ENCODE assay signal across 11 mouse cellular contexts in the genomic region with DNA sequence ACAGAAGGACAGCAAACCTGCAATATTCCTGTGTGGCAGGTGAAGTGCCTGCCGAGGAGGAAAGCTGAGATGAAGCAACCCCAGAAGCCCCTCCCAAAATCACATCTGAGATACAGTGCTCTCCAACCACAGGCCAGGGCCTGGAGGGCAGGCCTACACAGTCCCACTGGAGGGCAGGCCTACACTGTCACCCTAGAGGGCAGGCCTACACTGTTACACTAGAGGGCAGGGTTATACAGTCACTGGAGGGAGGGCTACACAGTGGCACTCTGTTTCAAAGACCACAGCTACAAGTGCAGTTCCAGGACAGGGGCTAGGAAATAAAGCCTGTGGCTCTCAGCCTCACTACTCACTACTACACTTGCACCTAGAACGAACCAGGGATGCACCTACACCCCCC. TPM values are rescaled to one million over a fixed set of nuclear protein-coding genes. Genes with fewer than 3 reads are reported as not detected.
A peak's percentile ranks its signal among the peaks of the same experiment; 100 is the strongest.
DNase-seq lines count a peak whose midpoint lies in the region; ATAC-seq and TF ChIP-seq lines count a peak whose summit lies in the region.
"Had no signal": no experiment of that assay in that cellular context is flagged by ENCODE, and none has a peak within 500 bp of the region (broad histone marks: within the 10 kb centered on the region; RNA-seq: fewer than 3 reads in every experiment).

No protein-coding gene starts in this region.

- peak; percentile 56 for ATAC-seq in liver, embryonic 14.5 days (ENCODE audit: insufficient read depth)
- ATAC-seq: forebrain, embryonic 14.5 days had no signal

- no peak overlapping the region for H3K4me2 ChIP-seq in CH12.LX (ENCODE audit: insufficient read depth, low read depth, poor library complexity, severe bottlenecking)
- H3K4me2 ChIP-seq in liver, embryonic 14.5 days (ENCODE audit: low read depth) = no peak overlapping the region
- H3K4me2 ChIP-seq: heart, embryonic 13.5 days; lung, embryonic 15.5 days had no signal

- no peak overlapping the region for H3K4me3 ChIP-seq in kidney, adult 2 months (ENCODE audit: insufficient read depth, low read depth, low read length)
- H3K4me3 ChIP-seq in CH12.LX (replicated peaks in 1 of 3; ENCODE audit: low read depth in 2 of 3, low read length in 2 of 3, poor library complexity in 1 of 3) = no peak overlapping the region
- no peak overlapping the region for H3K4me3 ChIP-seq in liver, embryonic 14.5 days (ENCODE audit: insufficient read depth in 1 of 2, low read depth in 2 of 2, low read length in 2 of 2)
- H3K4me3 ChIP-seq: heart, embryonic 13.5 days; lung, embryonic 15.5 days had no signal

- 75% methylated on average over 2 of the region's 2 CpGs for WGBS in kidney, adult 2 months
- WGBS in liver, embryonic 14.5 days (ENCODE audit: insufficient replicate concordance) = 51% methylated on average over 2 of the region's 2 CpGs

- dilution Hi-C loops in CH12.LX (cut with MboI; ENCODE audit: extremely low pct_ligation_motif_present, extremely low pct_unique_long_range_greater_than_20kb, low sequenced_read_pairs) = no loop called here

- H3K9ac ChIP-seq in CH12.LX (ENCODE audit: insufficient read depth, low read depth) = no peak overlapping the region
- no peak overlapping the region for H3K9ac ChIP-seq in liver, embryonic 14.5 days (replicated peaks)
- H3K9ac ChIP-seq: heart, embryonic 13.5 days; lung, embryonic 15.5 days had no signal

- H3K9me3 ChIP-seq in CH12.LX (replicated peaks; ENCODE audit: low read length) = no peaks in the 10 kb centered on the region
- no peaks in the 10 kb centered on the region for H3K9me3 ChIP-seq in liver, embryonic 14.5 days (ENCODE audit: control insufficient read depth, low read length)
- H3K9me3 ChIP-seq: heart, embryonic 13.5 days; lung, embryonic 15.5 days had no signal

- H3K27me3 ChIP-seq in kidney, adult 2 months (replicated peaks; ENCODE audit: control insufficient read depth, insufficient read depth, low read length) = no peaks in the 10 kb centered on the region
- H3K27me3 ChIP-seq in CH12.LX (replicated peaks) = no peaks in the 10 kb centered on the region
- no peaks in the 10 kb centered on the region for H3K27me3 ChIP-seq in liver, embryonic 14.5 days (ENCODE audit: control insufficient read depth, insufficient read depth, low read length)
- H3K27me3 ChIP-seq: heart, embryonic 13.5 days; lung, embryonic 15.5 days had no signal

- peak; percentile 15 for DNase-seq in adrenal gland, postnatal 14 days
- no peak for DNase-seq in adrenal gland, adult (ENCODE audit: inconsistent age in 2 of 2, low spot score in 1 of 2)
- DNase-seq in kidney, adult 2 months = no peak
- no peak for DNase-seq in kidney, postnatal 10 days
- DNase-seq in CH12.LX (ENCODE audit: extremely low read depth) = peak; percentile 47
- DNase-seq in liver, embryonic 14.5 days (ENCODE audit: low read depth in 3 of 3, low spot score in 3 of 3) = no peak
- no peak for DNase-seq in thymus, postnatal 25 days
- no peak for DNase-seq in B cell, adult 2 months

- no peak for TF ChIP-seq EP300 in CH12.LX (IDR thresholded peaks at IDR 0.05; ENCODE audit: low read length)
- TF ChIP-seq EP300 in liver, embryonic 14.5 days (IDR thresholded peaks at IDR 0.05; ENCODE audit: low read depth) = no peak

- TF ChIP-seq RAD21 in CH12.LX (IDR thresholded peaks at IDR 0.05; ENCODE audit: low read depth, low read length) = peak; percentile 41

- no peak for TF ChIP-seq POLR2A in kidney, adult 2 months (IDR thresholded peaks at IDR 0.05; ENCODE audit: low read depth, low read length)
- no peak for TF ChIP-seq POLR2A in CH12.LX (IDR thresholded peaks at IDR 0.05; ENCODE audit: low read depth, low read length)

- no peaks in the 10 kb centered on the region for H3K4me1 ChIP-seq in kidney, adult 2 months (ENCODE audit: control insufficient read depth, insufficient read depth, low read length)
- peaks cover 7 to 31% of the 10 kb centered on the region in 2 experiments for H3K4me1 ChIP-seq in CH12.LX (ENCODE audit: control insufficient read depth in 1 of 2, insufficient read depth in 2 of 2)
- H3K4me1 ChIP-seq in liver, embryonic 14.5 days (replicated peaks; ENCODE audit: control insufficient read depth in 2 of 2, insufficient read depth in 2 of 2, low read length in 1 of 2) = no peaks in the 10 kb centered on the region; a peak in 1 of 4 replicates

- in situ Hi-C loops in CH12.LX (cut with MboI; ENCODE audit: low pct_ligation_motif_present, low pct_unique_long_range_greater_than_20kb, low sequenced_read_pairs) = no loop called here

- H3K79me2 ChIP-seq in CH12.LX (replicated peaks; ENCODE audit: control insufficient read depth, extremely low read depth, insufficient read depth, poor library complexity, severe bottlenecking) = no peaks in the 10 kb centered on the region

- H3K36me3 ChIP-seq in kidney, adult 2 months (ENCODE audit: control insufficient read depth, insufficient read depth, low read length) = no peaks in the 10 kb centered on the region; the same call in 1 of the 2 replicates
- H3K36me3 ChIP-seq in CH12.LX (replicated peaks in 1 of 2; ENCODE audit: control insufficient read depth in 1 of 2, insufficient read depth in 1 of 2, low read length in 1 of 2) = peaks cover 28 to 73% of the 10 kb centered on the region in 2 experiments
- no peaks in the 10 kb centered on the region; the same call in 1 of the 2 replicates for H3K36me3 ChIP-seq in liver, embryonic 14.5 days (replicated peaks; ENCODE audit: control insufficient read depth, insufficient read depth, low read depth)

- H3K27ac ChIP-seq in kidney, adult 2 months (ENCODE audit: insufficient read depth, low read depth, low read length) = no peak overlapping the region
- no peak overlapping the region for H3K27ac ChIP-seq in CH12.LX (ENCODE audit: insufficient read depth, low read depth)
- H3K27ac ChIP-seq in liver, embryonic 14.5 days = no peak overlapping the region
- H3K27ac ChIP-seq: heart, embryonic 13.5 days; lung, embryonic 15.5 days had no signal

- TF ChIP-seq CTCF in kidney, adult 2 months (conservative IDR thresholded peaks at IDR 0.05; ENCODE audit: insufficient read depth, insufficient read length, low read depth, low read length) = peak; percentile 46
- peak in 1 of 2 experiments; percentile 64; a peak in 2 of 4 replicates for TF ChIP-seq CTCF in CH12.LX (conservative IDR thresholded peaks at IDR 0.05 in 1 of 2, IDR thresholded peaks at IDR 0.05 in 1 of 2; ENCODE audit: low read depth in 2 of 2, low read length in 2 of 2)
- peak; percentile 56 for TF ChIP-seq CTCF in liver, embryonic 14.5 days (IDR thresholded peaks at IDR 0.05; ENCODE audit: low read depth)

TF ChIP-seq in CH12.LX, 34 proteins besides CTCF, POLR2A, EP300 and RAD21:
- TF ChIP-seq BHLHE40 (IDR thresholded peaks at IDR 0.05; ENCODE audit: low read depth, low read length) (no peak), SMC3 (IDR thresholded peaks at IDR 0.05; ENCODE audit: low read depth, low read length) (peak; percentile 30; the same call in 1 of the 2 replicates)
TF ChIP-seq in CH12.LX: peak in this region for 1.

RNA-seq across cellular contexts. Expression of gene Map3k4, which starts 56.7 kb away (rescaled TPM):
- 22.5 and 24.2 TPM in 2 replicates for total RNA-seq in adrenal gland, postnatal 14 days (2021)
- 17.6 and 26.2 TPM in 2 replicates for polyA plus RNA-seq in kidney, adult 2 months (2012; rRNA removed)
- total RNA-seq in CH12.LX (2012; rRNA removed) (21.7 and 22.6 TPM in 2 replicates), CH12.LX (2014; rRNA removed) (12.7 and 14.8 TPM in 2 replicates)
- 16.8 and 20.9 TPM in 2 replicates for polyA plus RNA-seq in CH12.LX (2012; ENCODE audit: insufficient read length, low read depth)
- polyA plus RNA-seq in liver, embryonic 14.5 days (2012; rRNA removed) = 2.8 and 5.0 TPM in 2 replicates
- 9.6 and 11.8 TPM in 2 replicates for polyA plus RNA-seq in liver, embryonic 14.5 days (2014; fragmentation: Nextera tagmentation; extraction: Ambion mirVana)

Comparison
In these comparisons a context has a peak if more than half of its experiments do, and no peak if none do; other contexts are left out.
1. DNase-seq: peak in adrenal gland, postnatal 14 days (single experiment) and CH12.LX (single experiment); none in adrenal gland, adult (0 of 2), kidney, adult 2 months (single experiment), kidney, postnatal 10 days (single experiment), liver, embryonic 14.5 days (0 of 3), thymus, postnatal 25 days (single experiment) and B cell, adult 2 months (0 of 2).